Mouse (Mus musculus): ENCODE measurements at regions not wholly inside any gene's neighbourhood (a gene's known extent, or its start where the extent isn't known, plus 50 kb on each side); places are given as distances from the start of the nearest gene placed in this dataset.

GRCm38 (mm10) chr4:131215682-131216081, 271.5 kb downstream of the Matn1 start:
- ATAC-seq, result peak; percentile 81

DNA sequence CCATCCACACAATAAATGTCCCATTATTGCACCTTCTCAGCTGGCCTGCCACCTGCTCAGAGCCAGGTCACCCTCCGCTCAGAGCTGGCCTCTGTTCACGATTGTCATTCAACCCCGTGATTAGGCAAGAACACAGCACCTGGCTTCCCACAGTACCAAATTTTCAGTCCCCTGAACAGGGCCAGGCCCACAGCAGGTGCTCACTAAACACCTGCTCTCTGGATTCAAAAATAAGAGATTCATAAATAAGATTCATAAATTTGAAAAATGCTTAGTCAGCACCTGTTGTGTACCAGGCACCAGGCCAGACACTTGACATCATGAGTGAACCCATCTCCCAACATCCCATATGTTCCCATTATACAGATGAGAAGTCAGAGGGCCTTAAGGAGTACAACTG, 272.2 kb downstream of the Matn1 start:
- Histone ChIP-seq H3K36me3 (ENCODE audit: insufficient read depth, low read length) (no peaks in the 10 kb centered on the region), H3K9ac (replicated peaks; ENCODE audit: low read depth) (no peak overlapping the region), H3K9me3 (ENCODE audit: low read length) (no peaks in the 10 kb centered on the region), H3K4me2 (replicated peaks; ENCODE audit: low read depth, low read length) (no peak overlapping the region), H3K27ac (ENCODE audit: low read length) (no peak overlapping the region), H3K27me3 (replicated peaks; ENCODE audit: insufficient read depth, low read length) (no peaks in the 10 kb centered on the region), H3K4me1 (ENCODE audit: insufficient read depth, low read depth, low read length) (no peaks in the 10 kb centered on the region), H3K4me3 (ENCODE audit: low read depth, low read length) (no peak overlapping the region)
- no peak for ATAC-seq
- TF ChIP-seq EP300 (IDR thresholded peaks at IDR 0.05) (no peak), CTCF (IDR thresholded peaks at IDR 0.05) (no peak)
- 88% methylated on average over 3 of the region's 3 CpGs for WGBS
- DNase-seq (ENCODE audit: low spot score), result no peak

More at GRCm38 (mm10) chr4:131215682-131216081, 271.5 kb downstream of the Matn1 start:
- no peaks in the 10 kb centered on the region for H3K36me3 ChIP-seq (ENCODE audit: insufficient read depth, low read length)
- H3K9me3 ChIP-seq (ENCODE audit: low read length), result no peaks in the 10 kb centered on the region
- H3K4me1 ChIP-seq (ENCODE audit: insufficient read depth, low read depth, low read length), result no peaks in the 10 kb centered on the region
- WGBS, result 56% methylated on average over 11 of the region's 11 CpGs
- TF ChIP-seq EP300 (IDR thresholded peaks at IDR 0.05), result no peak
- TF ChIP-seq CTCF (IDR thresholded peaks at IDR 0.05), result no peak
- DNase-seq (ENCODE audit: low spot score), result peak; percentile 58
- H3K4me2 ChIP-seq (replicated peaks; ENCODE audit: low read depth, low read length), result no peak overlapping the region
- H3K27me3 ChIP-seq (replicated peaks; ENCODE audit: insufficient read depth, low read length), result no peaks in the 10 kb centered on the region
- H3K4me3 ChIP-seq (ENCODE audit: low read depth, low read length), result no peak overlapping the region
- no peak overlapping the region for H3K27ac ChIP-seq (ENCODE audit: low read length)
- no peak overlapping the region for H3K9ac ChIP-seq (replicated peaks; ENCODE audit: low read depth)

DNA sequence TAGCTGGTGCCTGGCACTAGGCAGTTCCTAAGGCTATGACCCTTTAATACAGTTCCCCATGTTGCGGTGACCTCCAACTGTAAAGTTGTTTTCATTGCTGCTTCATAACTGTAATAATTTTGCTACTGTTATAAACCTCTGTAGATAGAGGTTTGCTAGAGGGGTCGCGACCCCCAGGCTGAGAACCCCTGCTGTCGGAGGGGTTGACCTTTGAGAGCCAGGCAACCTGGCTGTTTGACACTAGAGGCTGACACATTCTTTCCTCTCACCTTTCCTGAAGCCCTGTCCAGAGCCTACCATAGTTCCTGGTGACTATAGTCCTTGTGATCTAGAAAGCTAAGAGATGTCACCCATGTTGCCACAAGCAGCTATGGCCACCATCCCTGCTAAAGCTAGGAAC, 272.9 kb downstream of the Matn1 start:
- no peaks in the 10 kb centered on the region for H3K4me1 ChIP-seq (ENCODE audit: insufficient read depth, low read depth, low read length)
- H3K9me3 ChIP-seq (ENCODE audit: low read length), result no peaks in the 10 kb centered on the region
- peak overlapping the region; percentile 64 for H3K27ac ChIP-seq (ENCODE audit: low read length)
- DNase-seq (ENCODE audit: low spot score) (no peak), ATAC-seq (no peak; the same call in 1 of the 2 replicates)
- no peaks in the 10 kb centered on the region for H3K36me3 ChIP-seq (ENCODE audit: insufficient read depth, low read length)
- no peak overlapping the region for H3K4me3 ChIP-seq (ENCODE audit: low read depth, low read length)
- 79% methylated on average over 4 of the region's 4 CpGs for WGBS
- TF ChIP-seq EP300 (IDR thresholded peaks at IDR 0.05) (no peak), CTCF (IDR thresholded peaks at IDR 0.05) (no peak)
- no peaks in the 10 kb centered on the region for H3K27me3 ChIP-seq (replicated peaks; ENCODE audit: insufficient read depth, low read length)
- no peak overlapping the region for H3K4me2 ChIP-seq (replicated peaks; ENCODE audit: low read depth, low read length)
- no peak overlapping the region for H3K9ac ChIP-seq (replicated peaks; ENCODE audit: low read depth)

- ATAC-seq, result peak; percentile 77
Measured at GRCm38 (mm10) chr4:131217571-131218155, 273.5 kb downstream of the Matn1 start.

GRCm38 (mm10) chr4:131220966-131221365, 276.8 kb downstream of the Matn1 start:
- WGBS, result 79% methylated on average over 10 of the region's 10 CpGs
- no peak overlapping the region for H3K27ac ChIP-seq (ENCODE audit: low read length)
- H3K27me3 ChIP-seq (replicated peaks; ENCODE audit: insufficient read depth, low read length), result no peaks in the 10 kb centered on the region
- TF ChIP-seq EP300 (IDR thresholded peaks at IDR 0.05), result no peak
- no peak for TF ChIP-seq CTCF (IDR thresholded peaks at IDR 0.05)
- H3K4me2 ChIP-seq (replicated peaks; ENCODE audit: low read depth, low read length), result no peak overlapping the region
- H3K4me3 ChIP-seq (ENCODE audit: low read depth, low read length), result no peak overlapping the region
- no peak for DNase-seq (ENCODE audit: low spot score)
- H3K4me1 ChIP-seq (ENCODE audit: insufficient read depth, low read depth, low read length), result no peaks in the 10 kb centered on the region
- no peaks in the 10 kb centered on the region for H3K36me3 ChIP-seq (ENCODE audit: insufficient read depth, low read length)
- no peak for ATAC-seq
- no peaks in the 10 kb centered on the region for H3K9me3 ChIP-seq (ENCODE audit: low read length)
- H3K9ac ChIP-seq (replicated peaks; ENCODE audit: low read depth), result no peak overlapping the region

More at GRCm38 (mm10) chr4:131217571-131218155, 273.5 kb downstream of the Matn1 start:
- no peak overlapping the region for H3K4me3 ChIP-seq (ENCODE audit: low read depth, low read length)
- H3K9ac ChIP-seq (replicated peaks; ENCODE audit: low read depth), result no peak overlapping the region
- peak overlapping the region; percentile 64 for H3K27ac ChIP-seq (ENCODE audit: low read length)
- H3K36me3 ChIP-seq (ENCODE audit: insufficient read depth, low read length), result no peaks in the 10 kb centered on the region
- DNase-seq (ENCODE audit: low spot score), result peak; percentile 54
- TF ChIP-seq EP300 (IDR thresholded peaks at IDR 0.05) (0 out of 2 replicates have a peak, but pooled peaks have one; percentile 19), CTCF (IDR thresholded peaks at IDR 0.05) (no peak)
- WGBS, result 8% methylated on average over 7 of the region's 7 CpGs
- H3K4me1 ChIP-seq (ENCODE audit: insufficient read depth, low read depth, low read length), result no peaks in the 10 kb centered on the region
- H3K27me3 ChIP-seq (replicated peaks; ENCODE audit: insufficient read depth, low read length), result no peaks in the 10 kb centered on the region
- H3K4me2 ChIP-seq (replicated peaks; ENCODE audit: low read depth, low read length), result no peak overlapping the region
- no peaks in the 10 kb centered on the region for H3K9me3 ChIP-seq (ENCODE audit: low read length)

GRCm38 (mm10) chr4:131230361-131230760, 286.2 kb downstream of the Matn1 start:
- no peak overlapping the region for H3K27ac ChIP-seq (ENCODE audit: low read length)
- H3K4me1 ChIP-seq (ENCODE audit: insufficient read depth, low read depth, low read length), result no peaks in the 10 kb centered on the region
- H3K4me2 ChIP-seq (replicated peaks; ENCODE audit: low read depth, low read length), result no peak overlapping the region
- no peaks in the 10 kb centered on the region for H3K9me3 ChIP-seq (ENCODE audit: low read length)
- no peaks in the 10 kb centered on the region for H3K27me3 ChIP-seq (replicated peaks; ENCODE audit: insufficient read depth, low read length)
- DNase-seq (ENCODE audit: low spot score) (no peak), ATAC-seq (no peak)
- no peak for TF ChIP-seq EP300 (IDR thresholded peaks at IDR 0.05)
- WGBS, result 91% methylated on average over 5 of the region's 5 CpGs
- no peak overlapping the region for H3K9ac ChIP-seq (replicated peaks; ENCODE audit: low read depth)
- H3K4me3 ChIP-seq (ENCODE audit: low read depth, low read length), result no peak overlapping the region
- H3K36me3 ChIP-seq (ENCODE audit: insufficient read depth, low read length), result no peaks in the 10 kb centered on the region
